Mouse (Mus musculus): ENCODE measurements around the gene Hdac9.

Gene Hdac9

DNA sequence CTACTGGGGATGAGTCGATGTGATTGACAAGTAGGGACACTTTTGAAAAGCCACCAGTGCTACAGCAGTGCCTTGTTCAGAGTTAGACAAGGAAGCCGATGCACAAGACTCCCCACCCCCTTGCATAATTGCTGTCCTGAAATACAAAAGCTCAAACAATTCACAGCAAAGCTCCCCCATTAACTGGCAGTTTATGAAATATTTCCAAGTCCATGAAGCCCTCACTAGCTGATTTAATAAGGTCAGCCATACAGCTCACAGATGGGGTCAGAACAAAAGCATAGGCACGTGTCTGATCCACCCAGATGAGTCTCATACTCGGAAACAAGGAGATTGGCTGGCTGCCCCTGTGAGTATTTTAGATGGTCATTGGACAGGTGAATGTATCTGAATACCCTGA lies 228.0 kb downstream of the Hdac9 start:
- DNase-seq = no peak

DNA sequence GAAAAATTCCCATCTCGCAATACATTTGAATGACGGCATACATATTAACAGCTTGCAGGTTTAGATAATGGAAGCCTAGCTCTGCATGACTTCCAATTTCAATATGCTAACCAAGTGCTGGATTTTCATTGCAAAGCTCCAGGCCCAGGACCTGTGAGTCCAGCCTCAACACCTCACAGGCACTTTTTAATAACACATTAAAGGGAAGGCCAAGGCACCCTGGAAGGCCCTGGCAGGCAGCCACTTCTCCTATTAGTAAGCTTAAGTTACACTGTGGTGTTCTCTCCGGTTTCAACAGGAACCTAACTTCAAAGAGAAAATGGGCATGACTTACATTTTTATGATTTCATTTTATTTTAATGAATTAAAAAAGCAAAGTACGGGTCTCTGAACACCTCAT lies 233.5 kb downstream of the Hdac9 start:
- no peak for DNase-seq

DNA sequence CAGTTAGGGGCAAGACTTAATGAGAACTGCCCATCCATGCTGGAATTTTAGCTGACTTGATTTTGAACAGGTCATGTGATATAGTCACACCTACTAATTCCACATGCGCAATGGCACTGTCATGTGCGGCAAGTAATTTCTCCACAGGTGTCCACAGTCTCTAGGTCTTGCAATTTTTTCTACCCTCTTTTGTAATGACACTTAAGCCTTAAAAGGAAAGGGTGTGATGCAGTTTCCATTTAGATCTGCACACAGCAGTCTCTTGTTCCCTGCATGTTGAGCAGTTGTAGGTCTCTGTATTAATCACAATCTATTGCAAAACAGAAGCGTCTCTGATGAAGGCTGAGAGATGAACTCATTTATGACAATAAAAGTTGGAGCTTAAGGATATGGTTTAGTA lies 234.2 kb downstream of the Hdac9 start:
- no peak for DNase-seq

DNA sequence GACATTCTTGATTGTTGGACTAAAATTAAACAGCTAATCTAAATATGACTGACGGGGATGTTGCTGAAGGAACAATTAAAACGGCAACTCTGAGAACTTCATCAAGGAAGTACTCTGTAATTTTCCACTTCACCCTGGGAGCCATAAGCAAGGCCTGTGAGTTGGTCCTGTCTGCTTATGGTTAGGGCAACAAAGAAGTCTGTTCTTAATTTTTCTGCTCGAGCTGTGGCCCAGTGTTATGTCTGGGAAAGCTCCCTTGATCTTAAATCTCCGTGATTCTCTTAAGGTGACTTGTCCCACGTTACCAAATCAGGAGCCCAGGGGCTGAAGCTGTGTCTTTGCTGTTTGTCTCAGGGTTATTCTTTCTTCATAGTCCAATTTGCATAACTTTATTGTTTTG lies 236.3 kb downstream of the Hdac9 start:
- DNase-seq = no peak

DNA sequence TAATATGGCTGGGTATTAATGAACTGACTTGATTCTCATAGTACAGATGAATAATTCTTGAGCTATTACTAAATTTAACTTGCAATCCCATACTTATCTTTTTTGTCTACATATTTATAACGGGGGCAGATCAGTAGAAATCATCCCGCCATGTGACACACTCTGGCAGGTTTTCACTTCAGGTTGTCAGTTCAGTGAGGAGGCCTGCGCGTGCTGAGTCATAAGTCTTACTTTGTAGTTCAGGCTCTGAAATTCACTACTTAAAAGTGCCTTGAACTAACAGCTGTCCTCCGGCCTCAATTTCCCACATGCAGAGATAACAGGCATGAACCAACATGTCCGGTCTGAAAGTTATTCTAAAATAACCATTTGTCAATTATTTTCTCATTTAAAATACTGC lies 239.8 kb downstream of the Hdac9 start:
- no peak for DNase-seq

DNA sequence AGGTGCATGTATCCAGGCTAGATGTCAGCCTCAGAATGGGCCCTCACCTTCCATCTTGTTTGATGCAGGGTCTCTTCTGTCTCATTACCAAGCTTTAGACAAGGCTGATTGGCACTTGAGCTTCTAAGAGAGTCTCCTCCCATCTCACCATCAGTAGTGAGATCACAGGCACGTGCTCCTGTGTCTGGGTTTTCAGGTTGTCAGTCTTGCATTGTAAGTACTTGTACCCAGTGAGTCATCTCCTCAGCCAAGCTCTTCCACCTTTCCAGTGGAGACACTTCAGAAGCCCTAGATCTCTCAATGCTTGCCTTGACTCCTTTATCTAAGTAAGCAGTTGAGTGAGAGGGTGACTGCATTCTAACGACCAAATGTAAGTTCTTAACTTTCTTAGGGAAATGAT lies 242.7 kb downstream of the Hdac9 start:
- no peak for DNase-seq

DNA sequence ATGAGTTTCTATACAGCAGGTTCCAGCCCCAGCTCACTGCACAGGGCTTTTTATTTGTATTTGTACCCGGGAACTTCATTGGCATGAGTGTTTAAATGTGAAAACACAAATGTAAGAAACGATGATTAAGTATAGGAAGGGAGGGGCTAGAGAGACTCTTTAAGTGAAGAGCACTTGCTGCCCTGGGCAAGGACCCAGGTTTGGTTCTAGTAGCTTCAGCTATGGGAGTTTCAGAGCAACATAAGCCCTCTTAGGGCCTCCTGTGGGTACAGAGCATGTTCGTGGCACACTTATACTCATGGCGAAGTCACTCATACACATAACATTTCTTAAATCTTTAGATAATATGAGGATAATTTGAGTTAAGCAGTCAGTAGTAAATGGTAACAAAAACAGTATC lies 243.4 kb downstream of the Hdac9 start:
- DNase-seq = peak; percentile 31

DNA sequence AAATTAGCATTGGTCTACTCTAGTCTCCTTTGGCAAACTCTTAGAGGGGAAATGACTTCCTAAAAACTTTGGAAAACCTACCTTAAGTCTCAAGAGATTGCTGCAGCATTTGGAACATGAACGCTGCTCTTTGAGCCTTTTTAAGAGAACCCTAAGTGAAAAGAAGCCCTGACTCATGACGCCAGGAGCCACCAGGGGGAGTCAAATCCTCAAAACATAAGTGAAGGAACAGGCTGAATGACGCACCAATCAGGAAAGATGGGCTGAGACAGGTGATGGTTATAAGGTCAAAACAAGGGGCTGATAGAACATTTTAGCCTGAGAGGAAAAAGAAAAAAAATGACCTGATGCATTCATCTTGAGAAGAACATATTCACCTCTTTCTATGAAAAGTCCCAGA lies 252.1 kb downstream of the Hdac9 start:
- peak; percentile 81 for DNase-seq

DNA sequence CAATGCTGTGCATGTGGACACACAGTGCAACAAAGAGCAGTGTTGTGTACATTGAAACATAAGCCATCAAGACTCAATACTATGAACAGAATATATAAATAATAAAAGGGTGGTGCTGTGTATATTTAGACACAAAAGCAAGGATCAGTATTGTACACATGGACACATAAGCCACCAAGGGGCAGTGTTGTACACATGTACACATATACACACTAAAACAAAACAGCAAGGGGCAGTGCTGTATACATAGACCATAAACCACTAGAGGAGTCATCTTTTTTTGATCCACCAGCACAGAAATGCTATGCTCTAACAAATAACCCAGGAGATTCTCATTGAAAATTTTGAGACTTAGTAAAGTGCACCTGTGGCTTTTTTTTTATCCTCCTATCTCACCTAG lies 255.5 kb downstream of the Hdac9 start:
- DNase-seq = no peak

DNA sequence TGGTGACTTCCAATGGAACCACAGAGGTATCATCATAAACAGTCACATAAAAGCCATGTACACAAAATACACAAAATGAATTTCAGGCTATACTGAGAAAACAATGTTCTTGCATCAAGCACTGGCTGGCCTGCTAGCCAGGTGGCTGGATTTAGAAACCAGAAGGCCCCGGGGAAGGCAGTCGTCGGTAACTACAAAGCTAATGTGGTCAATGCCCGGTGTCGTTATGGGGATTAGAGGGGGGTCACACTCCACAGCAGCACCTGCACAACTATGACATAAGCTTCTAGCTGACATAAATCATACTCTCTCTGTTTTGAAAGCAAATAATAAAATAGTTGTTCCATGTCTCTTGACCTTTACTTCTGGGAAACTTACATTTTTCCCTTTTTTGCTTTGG lies 256.9 kb downstream of the Hdac9 start:
- DNase-seq = no peak

DNA sequence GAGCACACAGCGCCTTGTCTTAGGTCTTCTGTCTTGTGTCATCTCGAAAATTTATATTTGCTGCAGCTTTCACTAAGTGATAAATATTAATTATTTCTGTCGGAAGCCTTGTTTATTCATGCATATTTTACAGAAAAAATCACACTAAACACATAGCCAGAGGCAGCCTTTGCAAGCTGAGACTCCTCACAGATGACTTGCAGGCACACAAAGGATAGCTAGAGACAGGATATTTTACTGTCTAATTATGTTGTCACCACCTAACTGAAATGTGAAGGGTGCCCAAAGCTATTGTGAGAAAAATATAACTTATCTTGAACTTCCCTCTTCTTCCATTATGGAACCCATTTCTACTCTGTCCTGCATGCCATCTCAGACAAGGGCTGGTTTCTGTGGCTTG lies 258.3 kb downstream of the Hdac9 start:
- no peak for DNase-seq

DNA sequence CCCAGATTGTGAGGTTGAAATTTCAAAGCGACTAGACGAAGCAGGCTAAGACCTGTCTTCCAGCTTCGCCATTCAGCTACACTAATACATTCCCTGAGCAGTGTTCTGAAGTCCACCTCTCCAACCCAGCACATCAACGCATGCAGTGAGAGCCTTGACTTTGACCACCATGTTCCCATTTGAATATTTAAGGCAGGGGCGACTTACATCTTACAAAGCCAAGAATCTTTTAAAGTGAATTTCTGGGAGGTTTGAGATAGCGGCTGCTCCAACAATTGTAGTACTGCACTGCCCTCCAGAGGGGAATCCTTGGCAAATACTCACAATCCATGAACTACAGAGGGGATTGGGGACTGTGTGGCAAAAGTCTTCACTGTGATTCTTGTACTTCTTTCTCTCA lies 258.8 kb downstream of the Hdac9 start:
- peak; percentile 42 for DNase-seq

DNA sequence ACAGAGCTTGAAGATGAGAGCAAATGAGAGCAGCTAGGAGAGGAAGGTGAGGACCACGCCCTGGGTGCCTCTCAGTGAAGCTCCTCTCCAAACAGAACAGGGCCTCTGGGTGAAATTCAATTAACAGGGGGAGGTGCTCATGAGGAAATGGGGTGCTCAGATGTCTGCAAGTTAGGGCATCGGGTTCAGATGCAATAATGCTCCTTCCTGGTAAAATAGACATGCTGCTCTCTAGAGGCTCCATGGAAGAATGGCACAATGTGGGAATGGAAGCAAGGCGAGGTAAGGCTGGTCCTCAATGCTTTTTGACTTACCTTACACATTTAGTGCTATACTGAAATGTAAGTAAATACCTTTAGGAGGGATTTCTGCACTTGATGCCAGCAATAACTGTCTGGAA lies 263.3 kb downstream of the Hdac9 start:
- no peak for DNase-seq

DNA sequence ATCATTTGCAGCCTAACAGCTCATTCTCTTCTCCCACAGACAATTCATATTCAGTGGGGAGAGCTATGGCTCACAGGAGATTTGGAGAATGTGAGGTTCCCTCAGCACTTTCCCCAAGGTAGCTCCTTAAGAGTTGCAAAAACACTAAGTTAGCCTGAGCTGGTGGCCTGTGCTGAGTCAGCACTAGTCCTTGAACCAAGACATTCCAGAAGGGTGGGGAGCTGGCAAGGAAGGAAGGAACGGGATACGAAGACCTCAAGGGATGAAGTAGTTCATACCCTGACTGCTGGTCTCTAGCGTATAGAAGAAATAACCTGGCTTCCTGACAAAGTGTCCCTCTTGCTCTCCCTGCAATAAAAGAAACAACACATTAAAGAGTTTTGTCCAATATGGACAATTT lies 268.1 kb downstream of the Hdac9 start:
- no peak for DNase-seq

DNA sequence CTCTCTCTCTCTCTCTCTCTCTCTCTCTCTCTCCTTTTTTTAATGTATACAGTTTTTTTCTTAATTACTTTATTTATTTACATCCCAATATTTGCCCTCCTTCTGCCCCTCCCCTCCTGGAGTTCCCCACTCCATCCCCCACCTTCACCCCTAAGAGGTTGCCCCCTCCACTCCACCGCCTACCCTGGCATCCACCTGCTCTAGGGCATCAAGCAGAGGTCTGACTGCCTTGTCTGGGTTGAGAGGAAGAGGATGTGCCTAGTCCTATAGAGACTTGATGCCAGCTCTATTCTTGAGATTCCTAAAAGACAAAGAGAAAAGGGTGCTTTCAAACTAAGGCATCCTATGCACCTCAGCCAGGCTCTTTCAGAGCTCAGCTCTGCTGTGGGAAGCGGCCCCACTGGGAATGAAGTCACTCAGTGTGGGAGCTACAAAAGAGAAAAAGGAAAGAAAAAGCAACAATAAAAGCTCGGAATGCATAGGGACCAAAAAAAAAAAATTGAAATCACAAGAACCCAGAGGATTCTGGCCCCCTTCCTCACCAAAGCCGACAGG lies 275.1 kb downstream of the Hdac9 start:
- DNase-seq = no peak

DNA sequence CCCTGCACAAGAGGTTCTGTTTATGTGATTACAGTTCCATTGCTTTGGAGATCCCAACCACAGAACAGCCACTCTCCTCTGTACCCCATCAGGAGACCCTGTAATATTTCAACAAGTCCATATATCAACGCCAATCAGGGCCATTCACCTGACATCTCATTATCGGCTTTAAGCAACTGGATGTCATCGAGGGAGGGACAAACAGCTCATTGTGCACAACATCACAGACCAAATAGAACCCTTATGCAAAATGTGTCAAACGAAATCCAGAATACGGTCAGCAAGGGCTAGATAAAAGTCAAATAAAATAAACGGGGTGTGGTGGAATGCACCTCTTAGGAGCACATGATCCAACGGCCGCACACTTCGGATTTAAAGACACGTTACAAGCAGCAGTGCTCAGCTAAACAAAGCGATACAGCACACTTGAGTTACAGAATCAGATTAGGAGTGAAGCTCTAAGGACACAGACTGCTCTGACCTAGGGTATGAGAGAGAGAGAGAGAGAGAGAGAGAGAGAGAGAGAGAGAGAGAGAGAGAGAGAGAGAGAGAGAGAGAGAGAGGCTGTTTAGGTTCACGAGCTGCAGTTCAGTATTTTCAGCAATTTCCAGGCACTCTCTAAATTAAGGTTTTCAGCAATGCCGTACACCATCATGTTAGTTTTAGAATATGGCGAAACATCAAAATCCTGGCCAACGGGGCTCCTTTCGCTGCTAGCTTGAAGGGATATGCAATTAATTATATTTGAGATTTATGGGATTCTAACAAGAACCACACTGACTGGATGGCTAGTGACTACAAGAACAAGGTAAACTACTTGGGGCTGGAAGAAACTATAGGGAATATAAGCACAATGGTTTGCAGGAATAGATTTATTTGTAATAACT lies 279.4 kb downstream of the Hdac9 start:
- DNase-seq = no peak

DNA sequence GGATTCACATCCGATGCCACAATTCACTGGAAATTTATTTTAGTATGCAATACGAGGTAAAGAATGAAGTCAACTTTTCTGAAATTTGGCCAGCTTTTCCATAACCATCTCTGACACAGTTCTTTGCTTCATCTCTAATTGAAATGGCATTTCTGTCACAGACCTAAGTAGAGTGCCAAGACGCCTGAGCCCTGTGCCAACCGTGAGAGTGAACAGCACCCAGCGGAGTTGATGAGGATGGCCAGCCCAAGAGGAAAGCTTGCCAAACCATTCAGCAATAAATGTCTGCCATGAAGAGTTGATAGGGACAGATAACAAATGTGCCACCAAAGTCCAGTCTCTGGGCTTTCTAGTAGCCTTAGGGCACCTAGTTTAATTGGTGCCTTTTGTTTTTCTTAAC lies 297.8 kb downstream of the Hdac9 start:
- DNase-seq = no peak

DNA sequence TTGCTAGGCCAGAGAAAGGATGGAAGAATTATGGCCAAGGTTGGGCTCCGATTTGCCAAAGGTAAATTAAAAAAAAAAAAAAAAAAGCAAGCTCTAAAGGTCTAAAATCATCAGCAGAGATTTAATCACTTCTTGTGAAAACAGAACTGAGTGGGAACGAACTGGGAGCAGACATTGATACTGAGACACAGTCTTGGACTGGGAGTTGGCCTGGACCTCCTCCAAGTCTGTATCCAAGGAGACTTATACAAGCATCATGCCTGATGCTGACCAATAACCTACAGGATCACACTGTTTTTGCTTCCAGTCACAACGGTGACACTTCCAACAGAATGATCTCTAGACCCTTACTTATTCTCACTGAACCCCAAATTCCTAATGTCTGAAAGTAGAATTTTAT lies 298.6 kb downstream of the Hdac9 start:
- no peak for DNase-seq

DNA sequence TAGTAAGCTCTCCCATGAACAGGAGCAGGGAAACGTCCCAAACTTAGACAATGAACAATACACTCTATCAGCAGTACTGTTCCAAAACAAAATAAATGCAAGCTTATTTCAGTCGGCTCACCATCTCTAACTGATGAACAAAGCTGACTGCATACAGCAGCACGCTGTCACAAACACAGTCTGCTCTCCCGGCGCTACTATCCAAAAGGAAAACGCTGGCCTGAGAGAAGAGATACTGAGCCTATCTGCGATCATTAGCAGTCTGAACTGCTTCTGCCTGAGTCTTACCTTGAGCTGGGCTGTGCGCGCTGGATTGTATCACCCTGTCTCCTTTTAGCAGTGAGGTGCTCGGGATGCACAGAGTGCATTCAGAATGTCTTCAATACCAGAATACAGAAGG lies 299.1 kb downstream of the Hdac9 start:
- DNase-seq = no peak

DNA sequence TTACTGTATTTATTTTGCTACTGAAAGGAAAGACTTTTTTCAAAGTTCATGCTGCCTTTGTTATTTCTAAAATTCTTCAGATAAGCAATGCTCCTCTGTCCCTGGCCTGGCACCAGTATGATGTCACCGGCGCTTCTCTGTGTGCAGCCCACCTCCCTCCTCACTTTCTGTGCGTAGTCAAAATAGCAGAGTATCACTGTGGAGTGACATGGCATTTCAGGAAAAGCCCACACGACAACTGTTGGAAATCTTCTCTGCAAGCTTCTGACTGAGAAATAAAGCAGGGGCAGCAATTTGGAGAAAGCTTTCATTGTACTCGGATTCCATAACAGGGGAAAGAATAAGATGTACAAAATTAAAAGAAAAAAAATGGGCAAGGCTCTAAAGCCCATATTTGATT lies 302.1 kb downstream of the Hdac9 start:
- DNase-seq = no peak

DNA sequence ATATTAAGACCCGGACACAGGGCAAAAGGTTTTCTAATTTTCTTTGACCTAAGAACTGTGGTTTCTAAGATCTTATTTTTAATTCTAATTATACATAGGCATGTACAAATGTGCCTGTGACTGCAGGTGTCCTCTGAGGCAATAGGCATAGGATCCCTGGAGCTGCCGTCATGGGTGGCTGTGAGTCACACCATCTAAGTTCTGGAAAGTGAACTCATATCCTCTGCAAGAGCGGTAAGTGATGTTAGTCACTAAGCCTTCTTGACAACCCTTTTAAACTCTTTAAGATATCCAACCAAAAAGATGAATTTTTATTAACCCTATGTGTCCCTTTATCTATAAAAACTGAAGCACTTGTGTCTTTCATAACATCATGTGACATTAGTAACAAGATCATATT lies 304.4 kb downstream of the Hdac9 start:
- DNase-seq = no peak

DNA sequence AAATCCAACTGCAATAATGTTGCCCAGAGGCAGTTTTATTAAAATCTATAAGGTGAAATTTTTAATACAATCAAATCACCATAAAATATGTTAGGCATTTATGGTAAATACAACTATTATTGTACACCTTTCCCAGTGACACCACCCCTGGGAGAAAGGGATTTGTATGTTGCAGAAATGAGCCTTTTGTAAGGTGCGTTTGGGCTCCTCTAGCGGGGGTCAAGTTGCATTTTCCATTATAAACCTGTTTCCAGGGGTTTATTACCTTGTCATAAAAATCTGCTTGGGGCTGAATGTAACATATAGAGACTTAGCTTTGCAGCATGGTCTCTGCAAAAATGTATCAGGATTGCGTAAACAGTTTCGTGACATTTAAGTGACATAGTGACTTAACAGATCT lies 312.4 kb downstream of the Hdac9 start:
- no peak for DNase-seq

DNA sequence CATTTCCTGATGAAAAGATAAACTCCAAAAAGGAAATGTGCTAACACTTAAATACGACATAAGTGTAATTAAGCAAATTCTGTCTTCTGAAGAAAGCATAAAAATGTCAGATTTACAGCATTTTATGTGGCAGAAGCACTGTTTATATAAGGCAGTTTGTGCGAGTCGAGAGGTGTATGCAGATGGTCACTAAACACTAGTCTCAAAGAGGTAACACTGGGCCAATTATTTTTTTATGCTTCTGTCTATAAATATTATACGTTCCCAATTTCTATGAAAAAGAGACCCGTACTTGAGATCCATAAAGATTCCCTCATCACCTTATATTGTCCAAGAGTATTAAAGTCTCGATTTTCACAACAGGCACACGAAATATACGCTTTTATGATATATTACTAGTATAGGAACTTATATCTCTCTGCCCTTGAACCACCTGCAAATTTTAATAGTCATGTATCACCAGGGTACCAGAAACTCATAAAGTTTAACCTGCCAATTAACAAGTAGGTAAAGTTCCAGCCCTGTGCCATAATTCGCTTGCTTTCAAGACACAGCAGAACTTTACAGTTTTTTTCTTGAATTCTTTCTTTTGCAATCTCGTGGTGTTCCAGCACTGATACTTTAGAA lies 322.6 kb downstream of the Hdac9 start:
- no peak for DNase-seq

DNA sequence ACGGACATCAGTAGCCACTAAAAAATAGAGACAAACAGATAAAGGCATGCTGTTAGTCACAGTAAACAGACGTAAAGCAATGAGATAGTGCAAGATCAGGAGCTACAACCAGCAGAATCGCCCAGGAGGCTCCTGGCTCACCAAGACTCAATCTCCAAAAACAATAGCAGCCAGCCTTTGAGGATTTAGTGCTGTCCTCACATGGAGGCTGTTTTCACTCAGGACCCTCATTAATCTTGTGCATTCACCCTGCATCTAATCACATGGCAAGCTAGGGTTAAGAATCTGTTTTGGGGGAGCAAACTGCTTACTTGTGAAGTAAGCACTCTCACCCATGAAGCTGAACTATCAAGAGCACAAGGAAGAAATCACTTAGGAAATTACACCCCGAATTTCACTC lies 329.7 kb downstream of the Hdac9 start:
- no peak for DNase-seq

DNA sequence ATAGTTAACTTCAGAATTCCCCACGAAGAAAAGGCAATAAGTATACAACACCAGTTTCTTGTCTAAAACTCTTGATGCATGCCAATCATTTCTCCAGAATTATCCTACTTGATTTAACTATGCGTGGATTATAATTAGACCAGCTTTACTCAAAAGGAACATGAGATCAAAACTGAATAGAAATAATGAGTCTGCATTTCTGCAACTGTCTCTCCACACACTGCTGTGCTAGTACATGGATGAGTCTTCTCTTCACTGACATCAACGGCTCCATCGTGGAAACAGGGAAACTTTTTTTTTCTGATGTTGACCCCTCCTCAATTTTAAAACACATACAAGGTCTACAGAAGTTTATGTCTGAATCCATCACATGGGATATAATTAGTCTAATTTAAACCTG lies 334.4 kb downstream of the Hdac9 start:
- DNase-seq = no peak

Measured in lung, postnatal 14 days (tissue).